ENCODE assay signal across 8 mouse cellular contexts in genomic region chr11:29129862-29130384, GRCm38 (mm10). TPM values are rescaled to one million over a fixed set of nuclear protein-coding genes. Genes with fewer than 3 reads are reported as not detected.
DNase-seq lines count a peak whose midpoint lies in the region; ATAC-seq and TF ChIP-seq lines count a peak whose summit lies in the region.

No protein-coding gene starts in this region.

- peaks cover 10 to 13% of the 10 kb centered on the region in 2 experiments for H3K36me3 ChIP-seq in MEL (ENCODE audit: control insufficient read depth in 1 of 2, insufficient read depth in 2 of 2, low read length in 2 of 2)
- no peaks in the 10 kb centered on the region for H3K36me3 ChIP-seq in embryonic facial prominence, embryonic 11.5 days (replicated peaks; ENCODE audit: control insufficient read depth, insufficient read depth, low read depth, low read length)
- H3K36me3 ChIP-seq in intestine, embryonic 15.5 days = peaks cover 4% of the 10 kb centered on the region; the same call in 1 of the 2 replicates
- peaks cover 8% of the 10 kb centered on the region; the same call in 1 of the 2 replicates for H3K36me3 ChIP-seq in midbrain, embryonic 15.5 days (replicated peaks)

- ATAC-seq in embryonic facial prominence, embryonic 11.5 days (replicated peaks; ENCODE audit: insufficient number of reproducible peaks, low FRiP score, low TSS enrichment, low read depth) = 0 out of 2 replicates have a peak, but pooled peaks have one; percentile 15
- peak; percentile 80 for ATAC-seq in intestine, embryonic 15.5 days
- peak; percentile 78 for ATAC-seq in midbrain, embryonic 15.5 days (replicated peaks)

- H3K9me3 ChIP-seq in MEL (replicated peaks; ENCODE audit: insufficient read depth, low read length) = no peaks in the 10 kb centered on the region
- H3K9me3 ChIP-seq in embryonic facial prominence, embryonic 11.5 days (replicated peaks; ENCODE audit: control insufficient read depth, low read length) = no peaks in the 10 kb centered on the region
- no peaks in the 10 kb centered on the region for H3K9me3 ChIP-seq in intestine, embryonic 15.5 days
- no peaks in the 10 kb centered on the region for H3K9me3 ChIP-seq in midbrain, embryonic 15.5 days

- no peak for TF ChIP-seq CTCF in MEL (IDR thresholded peaks at IDR 0.05 in 2 of 3, conservative IDR thresholded peaks at IDR 0.05 in 1 of 3; ENCODE audit: control insufficient read depth in 1 of 3, insufficient read depth in 1 of 3, low read depth in 2 of 3, low read length in 3 of 3, poor library complexity in 1 of 3, severe bottlenecking in 1 of 3)

- H3K4me1 ChIP-seq in MEL (ENCODE audit: control insufficient read depth in 1 of 2, insufficient read depth in 2 of 2, low read length in 2 of 2) = peaks cover 3 to 5% of the 10 kb centered on the region in 2 experiments; a peak in 1 of 4 replicates
- no peaks in the 10 kb centered on the region for H3K4me1 ChIP-seq in embryonic facial prominence, embryonic 11.5 days (ENCODE audit: control insufficient read depth, insufficient read depth, low read length)
- H3K4me1 ChIP-seq in intestine, embryonic 15.5 days (replicated peaks) = no peaks in the 10 kb centered on the region
- peaks cover 9% of the 10 kb centered on the region for H3K4me1 ChIP-seq in midbrain, embryonic 15.5 days

- H3K27me3 ChIP-seq in MEL (ENCODE audit: control insufficient read depth in 1 of 2, insufficient read depth in 2 of 2, low read length in 2 of 2) = no peaks in the 10 kb centered on the region
- no peaks in the 10 kb centered on the region for H3K27me3 ChIP-seq in embryonic facial prominence, embryonic 11.5 days (ENCODE audit: control insufficient read depth, insufficient read depth, low read length)
- no peaks in the 10 kb centered on the region for H3K27me3 ChIP-seq in intestine, embryonic 15.5 days (replicated peaks)
- H3K27me3 ChIP-seq in midbrain, embryonic 15.5 days (replicated peaks) = no peaks in the 10 kb centered on the region

- peak overlapping the region; percentile 75 for H3K9ac ChIP-seq in MEL (ENCODE audit: control insufficient read depth, low read depth, low read length, poor library complexity, severe bottlenecking)
- peak overlapping the region; percentile 72 for H3K9ac ChIP-seq in embryonic facial prominence, embryonic 11.5 days (replicated peaks; ENCODE audit: low read length)
- H3K9ac ChIP-seq in intestine, embryonic 15.5 days = peak overlapping the region; percentile 79; the same call in 1 of the 2 replicates
- H3K9ac ChIP-seq in midbrain, embryonic 15.5 days = peak overlapping the region; percentile 60; the same call in 1 of the 2 replicates

- no peak for TF ChIP-seq EP300 in MEL (IDR thresholded peaks at IDR 0.05; ENCODE audit: low read depth in 1 of 2, low read length in 2 of 2)

- no peak for TF ChIP-seq POLR2A in MEL (IDR thresholded peaks at IDR 0.05; ENCODE audit: control insufficient read depth in 1 of 2, insufficient read depth in 1 of 2, low read depth in 1 of 2, low read length in 2 of 2, poor library complexity in 1 of 2)

- H3K4me3 ChIP-seq in MEL (ENCODE audit: control insufficient read depth in 1 of 2, insufficient read depth in 1 of 2, low read depth in 2 of 2, low read length in 2 of 2) = peak overlapping the region; percentile 70 to 85
- H3K4me3 ChIP-seq in embryonic facial prominence, embryonic 11.5 days (ENCODE audit: low read depth, low read length) = peak overlapping the region; percentile 70
- peak overlapping the region; percentile 84 for H3K4me3 ChIP-seq in intestine, embryonic 15.5 days (replicated peaks)
- H3K4me3 ChIP-seq in midbrain, embryonic 15.5 days = peak overlapping the region; percentile 69

- H3K79me2 ChIP-seq in MEL (ENCODE audit: control insufficient read depth, insufficient read depth, low read length, poor library complexity) = peaks cover 12% of the 10 kb centered on the region

- peak; percentile 6 for DNase-seq in kidney, postnatal 10 days
- DNase-seq in kidney, adult 18-20 months = no peak
- no peak for DNase-seq in MEL (ENCODE audit: low read depth, low spot score)
- peak; percentile 11 for DNase-seq in embryonic facial prominence, embryonic 11.5 days (ENCODE audit: low spot score)
- no peak for DNase-seq in frontal cortex, postnatal 36 days (ENCODE audit: low spot score in 2 of 2)
- no peak for DNase-seq in ovary, postnatal 36 days (ENCODE audit: low spot score)

- no peak for TF ChIP-seq RAD21 in MEL (IDR thresholded peaks at IDR 0.05; ENCODE audit: low read depth, low read length)

- WGBS in embryonic facial prominence, embryonic 11.5 days = 64% methylated on average over 11 of the region's 11 CpGs
- 48% methylated on average over 11 of the region's 11 CpGs for WGBS in intestine, embryonic 15.5 days
- WGBS in midbrain, embryonic 15.5 days = 62% methylated on average over 11 of the region's 11 CpGs

- H3K4me2 ChIP-seq in embryonic facial prominence, embryonic 11.5 days (ENCODE audit: low read depth, low read length) = no peak overlapping the region
- peak overlapping the region; percentile 55 for H3K4me2 ChIP-seq in intestine, embryonic 15.5 days (replicated peaks)
- H3K4me2 ChIP-seq in midbrain, embryonic 15.5 days = peak overlapping the region; percentile 60

- H3K27ac ChIP-seq in MEL (ENCODE audit: control insufficient read depth, low read depth, low read length) = peak overlapping the region; percentile 84
- H3K27ac ChIP-seq in embryonic facial prominence, embryonic 11.5 days (replicated peaks; ENCODE audit: low read depth, low read length) = no peak overlapping the region
- H3K27ac ChIP-seq in intestine, embryonic 15.5 days = no peak overlapping the region
- H3K27ac ChIP-seq in midbrain, embryonic 15.5 days = peak overlapping the region; percentile 71

TF ChIP-seq in MEL, 35 proteins besides CTCF, POLR2A, EP300 and RAD21:
- no peak for TF ChIP-seq USF2 (IDR thresholded peaks at IDR 0.05; ENCODE audit: borderline replicate concordance in 1 of 2, insufficient read depth in 1 of 2, low read depth in 1 of 2, low read length in 2 of 2)
- TF ChIP-seq RCOR1 (IDR thresholded peaks at IDR 0.05; ENCODE audit: low read depth, low read length) = no peak
- TF ChIP-seq TCF12 (IDR thresholded peaks at IDR 0.05; ENCODE audit: low read depth, low read length) = no peak
- TF ChIP-seq NRF1 (IDR thresholded peaks at IDR 0.05; ENCODE audit: insufficient read depth, low read depth, low read length, poor library complexity, severe bottlenecking) = peak; percentile 64
- TF ChIP-seq ELF1 (IDR thresholded peaks at IDR 0.05; ENCODE audit: low read depth, low read length) = no peak

RNA-seq across cellular contexts. Expression of gene Pnpt1, which starts 0.6 kb away (rescaled TPM):
- total RNA-seq in MEL (2012; rRNA removed) = 85.0 and 87.4 TPM in 2 replicates
- polyA plus RNA-seq in MEL (2012; ENCODE audit: insufficient read depth in 1 of 2, insufficient read length in 2 of 2, low read depth in 1 of 2, low replicate concordance in 2 of 2, missing spikeins in 1 of 2) = 10 to 100 TPM in 1 of 2 experiments, not detected in 1; 56.2 TPM
- polyA plus RNA-seq in embryonic facial prominence, embryonic 11.5 days (2014; fragmentation: Nextera tagmentation; extraction: Ambion mirVana) = 52.4 and 62.7 TPM in 2 replicates
- polyA plus RNA-seq in intestine, embryonic 15.5 days (2015; fragmentation: Nextera tagmentation; extraction: Ambion mirVana) = 44.0 and 50.6 TPM in 2 replicates
- polyA plus RNA-seq in midbrain, embryonic 15.5 days (2015; fragmentation: Nextera tagmentation; extraction: Ambion mirVana) = 23.3 and 25.7 TPM in 2 replicates

RNA-seq across cellular contexts. Expression of gene Ppp4r3b, which starts 42.8 kb away (rescaled TPM):
- total RNA-seq in MEL (2012; rRNA removed) = 95.7 and 98.0 TPM in 2 replicates
- 100 to 1,000 TPM in 1 of 2 experiments, 10 to 100 TPM in 1; 58.9 to 145 TPM for polyA plus RNA-seq in MEL (2012; ENCODE audit: insufficient read depth in 1 of 2, insufficient read length in 2 of 2, low read depth in 1 of 2, low replicate concordance in 2 of 2, missing spikeins in 1 of 2)
- 103 and 111 TPM in 2 replicates for polyA plus RNA-seq in embryonic facial prominence, embryonic 11.5 days (2014; fragmentation: Nextera tagmentation; extraction: Ambion mirVana)
- polyA plus RNA-seq in intestine, embryonic 15.5 days (2015; fragmentation: Nextera tagmentation; extraction: Ambion mirVana) = 80.1 and 104 TPM in 2 replicates
- 67.2 and 73.3 TPM in 2 replicates for polyA plus RNA-seq in midbrain, embryonic 15.5 days (2015; fragmentation: Nextera tagmentation; extraction: Ambion mirVana)

Comparison
In these comparisons a context has a peak if more than half of its experiments do, and no peak if none do; other contexts are left out.
1. DNase-seq: peak in kidney, postnatal 10 days (single experiment) and embryonic facial prominence, embryonic 11.5 days (single experiment); none in kidney, adult 18-20 months (single experiment), MEL (single experiment), frontal cortex, postnatal 36 days (0 of 2) and ovary, postnatal 36 days (single experiment).
2. H3K27ac ChIP-seq: peak in MEL (single experiment) and midbrain, embryonic 15.5 days (single experiment); none in embryonic facial prominence, embryonic 11.5 days (single experiment) and intestine, embryonic 15.5 days (single experiment).
3. ATAC-seq: peak in every context shown above with its lines; median percentile 80 in intestine, embryonic 15.5 days; 78 in midbrain, embryonic 15.5 days; 15 in embryonic facial prominence, embryonic 11.5 days.
4. Peak in every context shown above with its lines, with median percentiles within 50 percentile points of each other: H3K4me3 ChIP-seq and H3K9ac ChIP-seq.